Mouse (Mus musculus) layer of hippocampus, adult 8-10 months (tissue): ENCODE results near the gene Cxcl14. TPM values are rescaled to one million over a fixed set of nuclear protein-coding genes. Genes with fewer than 3 reads are reported as not detected.

Source experiments
- DNase-seq, 2 experiments: peaks; one replicate each; pipeline ENCODE4 v3.0.0; 2022; ENCODE audit warnings: low spot score in 2 of 2
- total RNA-seq, 4 experiments: library from RNA; stranded (reverse); gene quantifications; 2 replicates each; pipeline ENCODE4 v1.2.4; 2022

Cxcl14 gene
- total RNA-seq = 100 to 1,000 TPM; 120 to 148 (median 129) TPM

- peak; percentile 59 to 62 for DNase-seq
Measured at GRCm38 (mm10) chr13:56295943-56296658, at the start of gene Cxcl14. Gene Cxcl14 (minus strand): TSS chr13:56296551.

GRCm38 (mm10) chr13:56344355-56344754, 48.0 kb upstream of the Cxcl14 start:
- no peak for DNase-seq

- DNase-seq = no peak
Measured at GRCm38 (mm10) chr13:56342491-56342890, 46.1 kb upstream of the Cxcl14 start.

GRCm38 (mm10) chr13:56340513-56340912, 44.2 kb upstream of the Cxcl14 start:
- DNase-seq = no peak

GRCm38 (mm10) chr13:56339816-56340215, 43.5 kb upstream of the Cxcl14 start:
- DNase-seq = no peak

- no peak for DNase-seq
Measured at GRCm38 (mm10) chr13:56336982-56337381, 40.6 kb upstream of the Cxcl14 start.

GRCm38 (mm10) chr13:56334802-56335690, 38.7 kb upstream of the Cxcl14 start:
- DNase-seq = no peak

- DNase-seq = no peak
Measured at GRCm38 (mm10) chr13:56334236-56334635, 37.9 kb upstream of the Cxcl14 start.

GRCm38 (mm10) chr13:56332356-56332755, 36.0 kb upstream of the Cxcl14 start:
- no peak for DNase-seq

GRCm38 (mm10) chr13:56330603-56331455, 34.5 kb upstream of the Cxcl14 start:
- no peak for DNase-seq

GRCm38 (mm10) chr13:56329769-56330168, 33.4 kb upstream of the Cxcl14 start:
- DNase-seq = no peak

GRCm38 (mm10) chr13:56329165-56329564, 32.8 kb upstream of the Cxcl14 start:
- DNase-seq = no peak

GRCm38 (mm10) chr13:56327779-56328178, 31.4 kb upstream of the Cxcl14 start:
- no peak for DNase-seq

- DNase-seq = no peak
Measured at GRCm38 (mm10) chr13:56321635-56322034, 25.3 kb upstream of the Cxcl14 start.

- DNase-seq = no peak
Measured at GRCm38 (mm10) chr13:56316930-56317329, 20.6 kb upstream of the Cxcl14 start.

GRCm38 (mm10) chr13:56315201-56315600, 18.9 kb upstream of the Cxcl14 start:
- DNase-seq = peak; percentile 16 to 34

- no peak for DNase-seq
Measured at GRCm38 (mm10) chr13:56305058-56305457, 8.7 kb upstream of the Cxcl14 start.

GRCm38 (mm10) chr13:56304453-56304852, 8.1 kb upstream of the Cxcl14 start:
- DNase-seq = no peak

- DNase-seq = no peak
Measured at GRCm38 (mm10) chr13:56299336-56299735, 3.0 kb upstream of the Cxcl14 start.

- no peak for DNase-seq
Measured at GRCm38 (mm10) chr13:56296659-56297020, 289 bp upstream of the Cxcl14 start.

GRCm38 (mm10) chr13:56295586-56295942, 787 bp downstream of the Cxcl14 start:
- DNase-seq = no peak

- DNase-seq = peak; percentile 51 to 62
Measured at GRCm38 (mm10) chr13:56294908-56295307, 1.4 kb downstream of the Cxcl14 start.
